Mouse (Mus musculus) heart, embryonic 13.5 days (tissue): ENCODE measurements around the gene Acox2. TPM values are rescaled to one million over a fixed set of nuclear protein-coding genes. Genes with fewer than 3 reads are reported as not detected.

Experiments
- ATAC-seq: fragments of 200-750 bp; cut with Nextera tagmentation; 2 replicates; pipeline ENCODE4 v1.8.0; 2017; ENCODE audit warnings: moderate TSS enrichment; ENCODE audit not compliant: insufficient number of reproducible peaks, low FRiP score, low TSS enrichment; ENCODE audit errors: extremely low read depth
- H3K27ac ChIP-seq: fragments of 300-500 bp; sonication (generic); replicated peaks from 2 replicates; pipeline ENCODE4 v1.5.1; 2015; ENCODE audit warnings: moderate library complexity, mild to moderate bottlenecking, inconsistent platforms
- H3K27me3 ChIP-seq: fragments of 300-500 bp; sonication (generic); replicated peaks from 2 replicates; pipeline ENCODE4 v1.6.1; 2015; ENCODE audit warnings: mild to moderate bottlenecking, inconsistent platforms
- H3K36me3 ChIP-seq: fragments of 300-500 bp; sonication (generic); 2 replicates; pipeline ENCODE4 v1.6.1; 2015; ENCODE audit warnings: mild to moderate bottlenecking, inconsistent platforms
- H3K4me1 ChIP-seq: fragments of 300-500 bp; sonication (generic); 2 replicates; pipeline ENCODE4 v1.6.1; 2015; ENCODE audit warnings: inconsistent platforms
- H3K4me2 ChIP-seq: fragments of 300-500 bp; sonication (generic); 2 replicates; pipeline ENCODE4 v1.6.1; 2015; ENCODE audit warnings: inconsistent platforms, mild to moderate bottlenecking, moderate library complexity
- H3K4me3 ChIP-seq: fragments of 300-500 bp; sonication (generic); 2 replicates; pipeline ENCODE4 v1.5.1; 2015; ENCODE audit warnings: moderate library complexity, mild to moderate bottlenecking, inconsistent platforms
- H3K9ac ChIP-seq: fragments of 300-500 bp; sonication (generic); 2 replicates; pipeline ENCODE4 v1.6.1; 2015; ENCODE audit warnings: inconsistent platforms, mild to moderate bottlenecking, moderate library complexity
- H3K9me3 ChIP-seq: fragments of 300-500 bp; sonication (generic); 2 replicates; pipeline ENCODE4 v1.6.1; 2016; ENCODE audit warnings: inconsistent platforms
- WGBS: fragments of 180-500 bp; shearing (Covaris S2); methylation state at CpG from one replicate; pipeline ENCODE4 v1.1.7; 2015; ENCODE audit warnings: mixed read lengths; 5-methylcytosine and 5-hydroxymethylcytosine counted together
- polyA plus RNA-seq: library from polyadenylated mRNA; unstranded; fragments of >200 nt; fragmentation: Nextera tagmentation; extraction: Ambion mirVana; gene quantifications from 2 replicates; pipeline ENCODE4 v1.2.1, GENCODE M21; 2015

The Acox2 gene
- polyA plus RNA-seq, 1 experiment from 2014 or later: 0.11 TPM

DNA sequence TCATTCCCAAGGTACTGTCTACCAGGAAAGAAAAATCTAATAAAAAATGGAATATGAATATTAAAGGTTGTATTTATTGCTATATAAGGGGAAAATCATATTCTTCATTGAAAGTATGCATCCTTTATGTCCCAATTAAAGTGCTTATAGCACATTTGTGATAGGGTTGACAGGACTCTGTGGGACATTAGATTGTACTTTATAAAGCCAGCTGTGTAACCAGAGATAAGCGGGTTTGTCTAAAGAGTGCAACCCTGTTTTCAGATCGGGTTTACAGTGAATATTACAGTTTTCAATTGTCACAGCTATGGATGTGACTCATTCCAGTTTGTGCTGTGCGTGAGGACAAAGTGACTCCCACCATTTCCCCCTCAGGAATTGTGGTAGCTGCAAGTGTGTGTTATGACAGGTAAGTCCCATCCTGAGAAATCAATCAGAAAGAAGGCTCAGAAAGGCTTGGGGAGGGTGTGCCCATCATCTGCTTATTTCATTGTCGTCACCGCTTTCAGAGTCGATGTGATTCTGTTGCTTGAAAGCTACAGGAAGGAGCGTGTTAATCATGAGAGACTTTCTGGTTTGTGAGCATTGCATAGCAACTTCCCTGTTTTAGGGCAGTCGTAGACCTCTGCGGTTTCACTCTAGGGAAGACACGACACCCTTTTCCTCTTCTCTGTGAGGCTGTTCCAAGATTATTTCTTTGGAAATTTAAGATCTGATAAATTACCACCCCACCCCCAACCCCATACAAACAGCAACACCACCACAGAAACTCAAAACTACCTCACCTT is 35.5 kb downstream of the Acox2 start:
- WGBS: 82% methylated on average over 10 of the region's 10 CpGs
- Histone ChIP-seq H3K9ac (no peak overlapping the region), H3K4me2 (no peak overlapping the region), H3K4me3 (no peak overlapping the region), H3K27me3 (no peaks in the 10 kb centered on the region), H3K4me1 (peaks cover 8% of the 10 kb centered on the region), H3K36me3 (peaks cover 27% of the 10 kb centered on the region), H3K9me3 (no peaks in the 10 kb centered on the region), H3K27ac (no peak overlapping the region)
- ATAC-seq: no peak

- H3K27me3 ChIP-seq: no peaks in the 10 kb centered on the region
- 90% methylated on average over 16 of the region's 16 CpGs for WGBS
- H3K4me1 ChIP-seq: peaks cover 13% of the 10 kb centered on the region
- H3K27ac ChIP-seq: no peak overlapping the region
- H3K9me3 ChIP-seq: no peaks in the 10 kb centered on the region
- no peak overlapping the region for H3K4me3 ChIP-seq
- H3K4me2 ChIP-seq: no peak overlapping the region
- ATAC-seq: no peak
- H3K36me3 ChIP-seq: peaks cover 27% of the 10 kb centered on the region
- H3K9ac ChIP-seq: no peak overlapping the region
Observed at GRCm38 (mm10) chr14:8222561-8222960, 36.6 kb downstream of the Acox2 start.

GRCm38 (mm10) chr14:8220912-8221311 is 38.2 kb downstream of the Acox2 start:
- H3K36me3 ChIP-seq: peaks cover 27% of the 10 kb centered on the region
- 82% methylated on average over 2 of the region's 2 CpGs for WGBS
- H3K4me3 ChIP-seq: no peak overlapping the region
- no peaks in the 10 kb centered on the region for H3K27me3 ChIP-seq
- H3K27ac ChIP-seq: no peak overlapping the region
- no peak overlapping the region for H3K4me2 ChIP-seq
- ATAC-seq: no peak
- H3K9me3 ChIP-seq: no peaks in the 10 kb centered on the region
- no peak overlapping the region for H3K9ac ChIP-seq
- peaks cover 17% of the 10 kb centered on the region for H3K4me1 ChIP-seq

GRCm38 (mm10) chr14:8220306-8220705 is 38.8 kb downstream of the Acox2 start:
- Histone ChIP-seq H3K36me3 (peaks cover 27% of the 10 kb centered on the region), H3K4me2 (no peak overlapping the region), H3K9ac (no peak overlapping the region), H3K4me3 (no peak overlapping the region), H3K4me1 (peaks cover 23% of the 10 kb centered on the region), H3K27ac (no peak overlapping the region), H3K9me3 (no peaks in the 10 kb centered on the region), H3K27me3 (no peaks in the 10 kb centered on the region)
- no peak for ATAC-seq
- WGBS: 53% methylated on average over 7 of the region's 7 CpGs

- H3K4me1 ChIP-seq: peaks cover 27% of the 10 kb centered on the region
- H3K9me3 ChIP-seq: no peaks in the 10 kb centered on the region
- 86% methylated on average over 11 of the region's 11 CpGs for WGBS
- no peak for ATAC-seq
- no peak overlapping the region for H3K27ac ChIP-seq
- H3K36me3 ChIP-seq: peaks cover 27% of the 10 kb centered on the region
- no peak overlapping the region for H3K9ac ChIP-seq
- no peaks in the 10 kb centered on the region for H3K27me3 ChIP-seq
- H3K4me3 ChIP-seq: no peak overlapping the region
- no peak overlapping the region for H3K4me2 ChIP-seq
Observed at GRCm38 (mm10) chr14:8219876-8220275, 39.3 kb downstream of the Acox2 start.

- 44% methylated on average over 10 of the region's 10 CpGs for WGBS
- no peak overlapping the region; the same call in 1 of the 2 replicates for H3K9ac ChIP-seq
- H3K4me1 ChIP-seq: peaks cover 29% of the 10 kb centered on the region
Observed at GRCm38 (mm10) chr14:8218730-8219380, 40.3 kb downstream of the Acox2 start.

GRCm38 (mm10) chr14:8218238-8218637 is 40.9 kb downstream of the Acox2 start:
- 67% methylated on average over 7 of the region's 7 CpGs for WGBS
- no peaks in the 10 kb centered on the region for H3K9me3 ChIP-seq
- no peak for ATAC-seq

More at GRCm38 (mm10) chr14:8218730-8219380, 40.3 kb downstream of the Acox2 start:
- no peak overlapping the region for H3K4me2 ChIP-seq
- no peaks in the 10 kb centered on the region for H3K9me3 ChIP-seq
- peaks cover 24% of the 10 kb centered on the region for H3K36me3 ChIP-seq
- H3K27me3 ChIP-seq: no peaks in the 10 kb centered on the region
- H3K27ac ChIP-seq: 0 out of 2 replicates have a peak overlapping the region, but pooled peaks have one; percentile 17
- ATAC-seq: no peak
- no peak overlapping the region for H3K4me3 ChIP-seq

GRCm38 (mm10) chr14:8216100-8216499 is 43.1 kb downstream of the Acox2 start:
- Histone ChIP-seq H3K4me3 (peak overlapping the region; percentile 75), H3K9ac (no peak overlapping the region)

More at GRCm38 (mm10) chr14:8218238-8218637, 40.9 kb downstream of the Acox2 start:
- no peak overlapping the region for H3K4me2 ChIP-seq
- no peaks in the 10 kb centered on the region for H3K27me3 ChIP-seq
- no peak overlapping the region for H3K4me3 ChIP-seq
- H3K36me3 ChIP-seq: peaks cover 24% of the 10 kb centered on the region
- H3K27ac ChIP-seq: no peak overlapping the region
- peaks cover 29% of the 10 kb centered on the region for H3K4me1 ChIP-seq
- H3K9ac ChIP-seq: no peak overlapping the region

DNA sequence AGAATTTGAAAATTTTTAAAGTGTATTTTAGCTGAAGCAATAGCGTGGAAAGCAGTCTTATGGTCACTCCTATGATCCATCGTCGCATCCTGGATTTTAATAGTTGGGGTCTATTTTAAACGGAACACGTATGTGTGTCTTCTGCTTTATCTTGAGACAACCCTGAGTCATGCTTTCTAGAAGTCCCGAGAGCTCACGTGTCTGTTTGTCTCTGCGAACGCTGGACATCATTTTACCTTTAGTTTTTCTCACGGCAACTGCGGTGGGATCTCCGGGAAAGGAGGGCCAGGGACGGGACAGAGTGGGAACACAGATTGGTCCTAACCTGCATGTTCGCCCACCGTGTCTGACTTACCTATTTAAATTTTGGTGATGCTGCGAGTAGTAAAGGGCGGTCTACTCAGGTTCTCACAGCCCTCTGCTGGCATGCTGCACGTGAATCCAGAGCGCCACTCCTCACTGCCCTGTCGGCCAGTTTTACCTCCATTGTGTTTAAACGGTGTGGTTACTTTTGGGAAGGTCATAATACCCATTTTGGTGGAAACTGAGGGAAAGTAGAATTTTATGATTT is 43.9 kb downstream of the Acox2 start:
- Histone ChIP-seq H3K27ac (no peak overlapping the region), H3K4me2 (peak overlapping the region; percentile 95), H3K27me3 (no peaks in the 10 kb centered on the region), H3K9me3 (no peaks in the 10 kb centered on the region), H3K9ac (peak overlapping the region; percentile 99), H3K4me1 (peaks cover 29% of the 10 kb centered on the region), H3K36me3 (no peaks in the 10 kb centered on the region), H3K4me3 (peak overlapping the region; percentile 75)
- 15% methylated on average over 21 of the region's 21 CpGs for WGBS
- no peak for ATAC-seq

More at GRCm38 (mm10) chr14:8216100-8216499, 43.1 kb downstream of the Acox2 start:
- Histone ChIP-seq H3K4me1 (peaks cover 29% of the 10 kb centered on the region), H3K27me3 (no peaks in the 10 kb centered on the region), H3K36me3 (peaks cover 3% of the 10 kb centered on the region), H3K4me2 (peak overlapping the region; percentile 95), H3K9me3 (no peaks in the 10 kb centered on the region), H3K27ac (no peak overlapping the region)
- WGBS: 70% methylated on average over 5 of the region's 5 CpGs
- no peak for ATAC-seq

- WGBS: 2% methylated on average over 60 of the region's 63 CpGs
- H3K4me2 ChIP-seq: peak overlapping the region; percentile 95
- H3K27me3 ChIP-seq: no peaks in the 10 kb centered on the region
- H3K4me3 ChIP-seq: peak overlapping the region; percentile 75
- peak overlapping the region; percentile 95 for H3K27ac ChIP-seq
- no peaks in the 10 kb centered on the region for H3K9me3 ChIP-seq
- H3K36me3 ChIP-seq: no peaks in the 10 kb centered on the region
- ATAC-seq: peak; percentile 73
- H3K9ac ChIP-seq: peak overlapping the region; percentile 99
- H3K4me1 ChIP-seq: peaks cover 29% of the 10 kb centered on the region
Observed at GRCm38 (mm10) chr14:8214299-8215207, 44.6 kb downstream of the Acox2 start.
